Mouse (Mus musculus) small intestine, adult 2 months (tissue): ENCODE measurements around the gene Atg4b. TPM values are rescaled to one million over a fixed set of nuclear protein-coding genes. Genes with fewer than 3 reads are reported as not detected.
A peak's percentile ranks its signal among the peaks of the same experiment; 100 is the strongest.

Experiments used
- H3K27ac ChIP-seq: fragments of 200-500 bp; 2 replicates; pipeline ENCODE4 v1.5.1; 2012; ENCODE audit warnings: low read depth, low read length, control low read depth, inconsistent platforms; ENCODE audit not compliant: insufficient read depth
- H3K27me3 ChIP-seq: fragments of 200-500 bp; 2 replicates; pipeline ENCODE4 v1.6.1; 2012; ENCODE audit warnings: mild to moderate bottlenecking, moderate library complexity, low read length, inconsistent platforms; ENCODE audit not compliant: control insufficient read depth, insufficient read depth
- H3K36me3 ChIP-seq: fragments of 200-500 bp; 2 replicates; pipeline ENCODE4 v1.6.1; 2012; ENCODE audit warnings: mild to moderate bottlenecking, low read length, control low read depth, inconsistent platforms; ENCODE audit not compliant: control insufficient read depth, insufficient read depth
- H3K4me1 ChIP-seq: fragments of 200-500 bp; 2 replicates; pipeline ENCODE4 v1.6.1; 2012; ENCODE audit warnings: low read length, inconsistent platforms, mixed read lengths; ENCODE audit not compliant: control insufficient read depth, insufficient read depth, insufficient read length
- H3K4me3 ChIP-seq: fragments of 200-500 bp; 2 replicates; pipeline ENCODE4 v1.5.1; 2012; ENCODE audit warnings: low read depth, mild to moderate bottlenecking, control low read depth, inconsistent platforms, low read length, moderate library complexity
- CTCF ChIP-seq: fragments of 200-500 bp; IDR thresholded peaks from 2 replicates; pipeline ENCODE4 v1.5.1; 2012; ENCODE audit warnings: low read depth, mild to moderate bottlenecking, control low read depth, inconsistent platforms, low read length, moderate library complexity, mixed read lengths; ENCODE audit not compliant: insufficient replicate concordance, insufficient read length; ENCODE audit errors: extremely low read depth
- POLR2A ChIP-seq: fragments of 200-500 bp; IDR thresholded peaks from 2 replicates; pipeline ENCODE4 v1.6.1; 2012; ENCODE audit warnings: low read depth, mild to moderate bottlenecking, control low read depth, inconsistent platforms, low read length, moderate library complexity
- WGBS: fragments of 180-500 bp; shearing (Covaris S2); methylation state at CpG from one replicate; pipeline ENCODE4 v1.1.7; 2018; 5-methylcytosine and 5-hydroxymethylcytosine counted together
- polyA plus RNA-seq: library from polyadenylated mRNA; depleted of rRNA; stranded (reverse); fragments of >200 nt; gene quantifications from 2 replicates; pipeline ENCODE4 v1.2.3, GENCODE M21; 2012

Gene Atg4b
- polyA plus RNA-seq, 1 experiment = 44.7 TPM

DNA sequence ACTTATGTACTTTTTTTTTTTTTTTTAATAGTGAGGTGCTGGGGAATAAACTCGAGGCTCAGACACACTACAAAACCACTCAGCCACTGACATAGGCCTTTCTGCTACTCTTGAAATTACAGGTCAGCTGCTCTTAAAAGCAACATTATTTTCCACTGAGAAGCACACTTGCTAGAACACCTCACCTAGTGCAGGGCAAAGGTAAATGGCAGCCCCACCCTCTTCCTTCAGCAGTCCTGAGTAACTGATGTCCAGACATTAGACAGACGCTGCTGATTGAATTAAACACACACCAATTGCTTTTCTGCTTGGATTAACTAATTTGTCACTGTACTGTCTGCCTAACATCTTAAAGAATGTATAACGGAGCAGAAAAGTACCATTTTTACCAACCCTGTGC, 26.7 kb upstream of the Atg4b start:
- Histone ChIP-seq H3K4me1 (peaks cover 13% of the 10 kb centered on the region), H3K27ac (peak overlapping the region; percentile 35)
- WGBS = 53% methylated on average over 3 of the region's 3 CpGs

DNA sequence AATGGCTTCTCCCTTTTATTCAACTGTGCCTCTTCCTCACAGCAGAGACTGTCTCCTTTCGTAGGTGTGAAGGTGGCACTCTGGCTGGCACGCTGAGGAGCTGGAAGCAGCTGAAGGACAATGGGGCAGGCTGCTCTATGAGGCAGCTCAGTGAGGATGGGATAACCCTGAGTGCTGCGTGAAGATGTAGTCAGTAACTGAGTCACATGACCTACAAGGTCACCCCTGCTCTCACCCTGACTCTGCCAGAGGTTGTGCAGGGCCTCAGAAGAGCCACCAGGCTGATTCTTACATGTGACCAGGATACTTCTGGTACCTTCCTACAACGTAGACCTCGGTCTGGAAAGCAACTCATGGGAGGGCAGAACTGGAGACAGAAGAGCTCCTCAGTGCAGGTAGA, 25.6 kb upstream of the Atg4b start:
- Histone ChIP-seq H3K4me1 (peaks cover 6% of the 10 kb centered on the region), H3K36me3 (peaks cover 5% of the 10 kb centered on the region; the same call in 1 of the 2 replicates), H3K27ac (no peak overlapping the region), H3K27me3 (no peaks in the 10 kb centered on the region), H3K4me3 (no peak overlapping the region)
- no peak for TF ChIP-seq POLR2A
- TF ChIP-seq CTCF = no peak
- WGBS = 91% methylated on average over 5 of the region's 5 CpGs

More for the DNA sequence above, 26.7 kb upstream of the Atg4b start:
- TF ChIP-seq CTCF (no peak), POLR2A (no peak)
- Histone ChIP-seq H3K36me3 (peaks cover 5% of the 10 kb centered on the region; the same call in 1 of the 2 replicates), H3K4me3 (no peak overlapping the region), H3K27me3 (no peaks in the 10 kb centered on the region)

DNA sequence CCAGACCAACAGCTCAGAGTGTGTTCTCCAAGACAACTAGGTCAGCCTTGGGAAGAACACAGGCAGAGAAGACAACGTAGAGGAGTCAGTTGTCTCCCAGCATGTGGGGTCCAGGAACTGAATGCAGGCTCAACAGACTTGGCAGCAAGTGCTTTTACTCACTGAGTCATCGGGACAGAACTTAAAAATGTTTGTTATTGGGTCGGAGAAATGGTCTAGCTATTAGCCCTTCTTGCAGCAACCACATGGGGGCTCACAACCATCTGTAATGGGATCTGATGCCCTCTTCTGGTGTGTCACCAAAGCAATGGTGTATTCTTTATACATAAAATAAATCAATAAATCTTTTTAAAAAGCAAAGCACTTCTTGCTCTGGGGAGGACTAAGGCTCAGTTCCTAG, 25.2 kb upstream of the Atg4b start:
- Histone ChIP-seq H3K27me3 (no peaks in the 10 kb centered on the region), H3K36me3 (peaks cover 4% of the 10 kb centered on the region; the same call in 1 of the 2 replicates), H3K4me1 (peaks cover 8% of the 10 kb centered on the region), H3K4me3 (no peak overlapping the region), H3K27ac (no peak overlapping the region)
- WGBS = 72% methylated on average over 3 of the region's 3 CpGs
- no peak for TF ChIP-seq CTCF
- no peak for TF ChIP-seq POLR2A

DNA sequence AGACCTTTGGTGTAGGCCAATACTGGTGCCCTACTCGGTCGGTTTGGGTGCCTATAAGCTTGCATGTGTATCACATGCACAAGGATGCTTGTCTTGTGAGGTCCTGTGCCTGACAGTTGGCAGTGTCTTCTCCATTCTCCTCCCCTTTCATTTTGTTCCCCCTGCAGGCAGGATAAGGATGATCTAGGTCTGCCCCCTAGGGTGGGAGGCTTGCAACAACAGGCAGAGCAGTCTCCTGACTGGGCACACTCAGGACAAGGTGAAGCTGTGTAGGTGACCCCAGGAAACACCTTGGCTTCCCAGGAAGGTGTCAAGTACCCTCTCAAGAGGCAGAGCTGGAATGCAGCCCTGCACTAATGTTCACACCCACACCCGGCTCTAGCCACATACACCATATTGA, 24.3 kb upstream of the Atg4b start:
- peaks cover 11% of the 10 kb centered on the region for H3K4me1 ChIP-seq
- WGBS = 53% methylated on average over 3 of the region's 3 CpGs
- no peak overlapping the region for H3K4me3 ChIP-seq
- TF ChIP-seq POLR2A (no peak), CTCF (peak; percentile 78; the same call in 1 of the 2 replicates)
- H3K27me3 ChIP-seq = no peaks in the 10 kb centered on the region
- no peak overlapping the region for H3K27ac ChIP-seq
- peaks cover 4% of the 10 kb centered on the region; the same call in 1 of the 2 replicates for H3K36me3 ChIP-seq

DNA sequence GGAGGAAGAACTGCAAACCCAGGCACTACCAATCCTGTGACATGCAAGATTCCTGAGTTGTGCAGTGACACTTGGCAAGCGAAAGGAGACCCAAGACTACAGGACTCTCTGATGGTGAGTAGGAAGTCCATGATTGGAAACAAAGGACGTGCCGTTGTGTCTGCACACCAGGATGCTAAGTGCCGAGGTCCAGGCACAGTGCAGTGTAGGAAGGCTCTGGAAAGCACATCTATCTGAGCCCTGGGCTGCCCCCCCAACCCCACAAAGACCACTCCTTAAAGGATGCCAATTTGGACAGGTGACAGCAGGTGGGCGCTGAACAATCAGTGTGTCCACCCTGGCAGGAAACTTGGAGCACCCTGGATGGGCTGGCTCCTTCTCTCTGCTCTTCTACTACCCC, 20.2 kb upstream of the Atg4b start:
- Histone ChIP-seq H3K27me3 (no peaks in the 10 kb centered on the region), H3K4me3 (peak overlapping the region; percentile 28), H3K4me1 (peaks cover 9% of the 10 kb centered on the region), H3K36me3 (no peaks in the 10 kb centered on the region), H3K27ac (peak overlapping the region; percentile 10; the same call in 1 of the 2 replicates)
- 78% methylated on average over 5 of the region's 5 CpGs for WGBS
- TF ChIP-seq CTCF (no peak), POLR2A (no peak)

DNA sequence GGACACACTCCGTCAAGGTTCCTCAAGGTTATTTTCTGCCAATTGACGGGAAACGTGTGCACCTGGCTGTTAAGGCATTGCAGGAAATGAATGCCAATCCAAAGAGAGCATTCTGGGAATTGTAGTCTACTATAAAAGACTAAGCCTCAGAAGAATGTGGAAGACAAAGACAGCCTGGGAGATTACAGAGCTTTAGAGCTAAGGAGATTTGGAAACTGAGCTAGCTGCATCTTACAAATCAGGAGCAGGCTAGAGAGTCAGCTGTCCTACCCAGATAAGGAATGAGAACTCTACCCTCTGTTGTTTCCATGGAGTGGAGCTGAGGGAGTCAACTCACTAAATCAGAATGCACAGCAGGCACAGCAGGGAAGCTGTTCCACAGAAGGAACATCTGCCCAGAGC, 19.4 kb upstream of the Atg4b start:
- Histone ChIP-seq H3K27me3 (no peaks in the 10 kb centered on the region), H3K36me3 (no peaks in the 10 kb centered on the region), H3K4me1 (peaks cover 7% of the 10 kb centered on the region), H3K27ac (no peak overlapping the region), H3K4me3 (no peak overlapping the region)
- no peak for TF ChIP-seq CTCF
- no peak for TF ChIP-seq POLR2A
- 27% methylated on average over 3 of the region's 3 CpGs for WGBS

DNA sequence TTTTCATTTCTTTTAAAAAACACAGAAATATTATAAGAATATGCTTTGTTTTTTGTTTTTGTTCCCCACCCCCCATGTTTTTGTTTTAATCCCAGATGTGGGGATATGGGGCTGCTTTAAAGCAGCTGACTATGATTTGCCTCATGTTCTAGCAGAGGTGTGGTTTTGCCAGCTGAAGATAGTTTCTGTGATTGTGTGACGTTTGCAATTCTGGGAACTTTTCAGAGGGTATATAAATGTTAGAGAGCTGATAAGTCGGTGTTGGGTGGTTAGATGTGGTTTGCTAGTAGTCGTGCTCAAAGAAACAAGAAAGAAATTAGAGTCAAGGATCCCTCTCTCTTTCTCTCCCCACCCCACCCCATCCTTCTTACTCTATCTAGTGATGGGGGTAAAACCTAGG, 15.4 kb upstream of the Atg4b start:
- Histone ChIP-seq H3K4me3 (no peak overlapping the region), H3K4me1 (peaks cover 14% of the 10 kb centered on the region), H3K27me3 (no peaks in the 10 kb centered on the region), H3K27ac (no peak overlapping the region), H3K36me3 (no peaks in the 10 kb centered on the region)
- WGBS = 92% methylated on average over 3 of the region's 3 CpGs
- TF ChIP-seq POLR2A (no peak), CTCF (no peak)
